Mouse (Mus musculus) midbrain, postnatal 0 days (tissue): ENCODE measurements at regions not wholly inside any gene's neighbourhood (a gene's known extent, or its start where the extent isn't known, plus 50 kb on each side); places are given as distances from the start of the nearest gene placed in this dataset.

Source experiments
- ATAC-seq: fragments of 200-750 bp; cut with Nextera tagmentation; 2 replicates; pipeline ENCODE4 v1.8.0; 2017; ENCODE audit warnings: moderate number of reproducible peaks, mild to moderate bottlenecking, moderate TSS enrichment, moderate library complexity; ENCODE audit not compliant: low FRiP score
- DNase-seq: peaks from one replicate; pipeline ENCODE4 v3.0.0-alpha.2; 2015; ENCODE audit warnings: low spot score
- H3K27ac ChIP-seq: fragments of 300-500 bp; sonication (generic); 2 replicates; pipeline ENCODE4 v1.5.1; 2014; ENCODE audit warnings: low read depth, mild to moderate bottlenecking, low read length, mixed read lengths
- H3K27me3 ChIP-seq: fragments of 300-500 bp; sonication (generic); 2 replicates; pipeline ENCODE4 v1.6.1; 2014; ENCODE audit warnings: low read length, control low read depth, mixed read lengths; ENCODE audit not compliant: insufficient read depth
- H3K36me3 ChIP-seq: fragments of 300-500 bp; sonication (generic); 2 replicates; pipeline ENCODE4 v1.6.1; 2014; ENCODE audit warnings: low read length, control low read depth, mixed read lengths; ENCODE audit not compliant: insufficient read depth
- H3K4me1 ChIP-seq: fragments of 300-500 bp; sonication (generic); 2 replicates; pipeline ENCODE4 v1.6.1; 2014; ENCODE audit warnings: mild to moderate bottlenecking, control low read depth, antibody characterized with exemption, low read length, mixed read lengths; ENCODE audit not compliant: insufficient read depth
- H3K4me2 ChIP-seq: fragments of 300-500 bp; sonication (generic); 2 replicates; pipeline ENCODE4 v1.6.1; 2014; ENCODE audit warnings: low read depth, mild to moderate bottlenecking, low read length, mixed read lengths; ENCODE audit not compliant: poor library complexity, severe bottlenecking
- H3K4me3 ChIP-seq: fragments of 300-500 bp; sonication (generic); 2 replicates; pipeline ENCODE4 v1.5.1; 2014; ENCODE audit warnings: low read depth, mild to moderate bottlenecking, low read length, moderate library complexity
- H3K9ac ChIP-seq: fragments of 300-500 bp; sonication (generic); replicated peaks from 2 replicates; pipeline ENCODE4 v1.6.1; 2014; ENCODE audit warnings: mild to moderate bottlenecking, low read length, moderate library complexity, mixed read lengths; ENCODE audit not compliant: poor library complexity, severe bottlenecking
- H3K9me3 ChIP-seq: fragments of 300-500 bp; sonication (generic); 2 replicates; pipeline ENCODE4 v1.6.1; 2016; ENCODE audit warnings: low read length, control low read depth
- CTCF ChIP-seq: IDR thresholded peaks from 2 replicates; pipeline ENCODE4 v1.5.1; 2016; ENCODE audit warnings: antibody characterized with exemption, mild to moderate bottlenecking
- WGBS: fragments of 180-500 bp; shearing (Covaris S2); extraction: QIAGEN DNeasy Blood & Tissue Kit; methylation state at CpG from one replicate; pipeline ENCODE4 v1.1.7; 2014; 5-methylcytosine and 5-hydroxymethylcytosine counted together

DNA sequence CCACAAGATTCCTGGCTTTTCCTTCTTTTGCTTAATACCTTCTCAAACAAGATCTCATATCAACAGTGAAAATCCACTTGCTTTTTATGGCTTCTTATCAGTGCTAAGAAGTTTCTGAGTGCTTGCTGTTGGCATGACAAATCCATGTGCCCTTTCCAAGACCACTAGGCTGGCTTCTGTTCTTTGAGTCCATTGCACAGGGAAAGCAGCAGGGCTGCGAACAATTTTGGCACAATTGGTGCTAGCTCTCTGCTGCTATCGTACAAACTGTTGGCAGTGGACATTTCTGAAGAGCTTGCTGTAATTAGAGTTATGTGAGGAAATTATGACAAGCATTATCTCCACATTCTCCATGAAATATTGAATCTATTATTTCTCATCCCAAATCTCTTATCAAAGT lies 383.5 kb downstream of the G6pd2 start:
- Histone ChIP-seq H3K4me2 (no peak overlapping the region), H3K4me1 (no peaks in the 10 kb centered on the region), H3K36me3 (no peaks in the 10 kb centered on the region), H3K4me3 (no peak overlapping the region), H3K27ac (no peak overlapping the region), H3K27me3 (no peaks in the 10 kb centered on the region), H3K9ac (no peak overlapping the region), H3K9me3 (no peaks in the 10 kb centered on the region)
- no peak for TF ChIP-seq CTCF
- ATAC-seq (no peak), DNase-seq (peak; percentile 21)
- 83% methylated on average over 2 of the region's 2 CpGs for WGBS

DNA sequence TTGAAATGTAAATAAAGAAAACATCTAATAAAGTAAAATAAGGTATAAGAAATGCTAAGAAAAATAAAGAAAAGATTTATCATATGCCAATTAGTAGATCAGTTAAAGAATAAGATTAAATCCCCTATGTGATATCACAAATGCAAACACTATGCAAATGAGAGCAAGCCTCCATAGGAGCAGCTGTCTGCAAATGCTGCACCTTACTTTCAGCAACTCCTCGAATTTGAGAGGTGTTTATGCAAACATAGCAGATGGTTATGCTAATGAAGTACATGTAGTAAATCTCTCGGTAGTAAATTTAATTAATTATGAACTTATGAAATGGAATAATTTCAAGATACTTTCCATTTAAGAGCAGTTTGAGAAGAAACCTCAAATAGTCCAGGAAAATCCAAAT lies 396.8 kb downstream of the G6pd2 start:
- Histone ChIP-seq H3K27ac (no peak overlapping the region), H3K4me2 (no peak overlapping the region), H3K9me3 (no peaks in the 10 kb centered on the region), H3K4me1 (no peaks in the 10 kb centered on the region), H3K27me3 (no peaks in the 10 kb centered on the region), H3K9ac (no peak overlapping the region), H3K4me3 (no peak overlapping the region), H3K36me3 (no peaks in the 10 kb centered on the region)
- ATAC-seq = no peak
- TF ChIP-seq CTCF = no peak
- 33% methylated on average over 2 of the region's 2 CpGs for WGBS
- no peak for DNase-seq
